Mouse (Mus musculus) stomach, postnatal 0 days (tissue): ENCODE measurements around the gene Rnf180.

ENCODE experiments used
- CTCF ChIP-seq: IDR thresholded peaks from 2 replicates; pipeline ENCODE4 v1.5.1; 2016; ENCODE audit warnings: antibody characterized with exemption, low read depth, mild to moderate bottlenecking, moderate library complexity
- EP300 ChIP-seq: optimal IDR thresholded peaks from 2 replicates; pipeline ENCODE3; 2016; ENCODE audit warnings: antibody characterized with exemption

DNA sequence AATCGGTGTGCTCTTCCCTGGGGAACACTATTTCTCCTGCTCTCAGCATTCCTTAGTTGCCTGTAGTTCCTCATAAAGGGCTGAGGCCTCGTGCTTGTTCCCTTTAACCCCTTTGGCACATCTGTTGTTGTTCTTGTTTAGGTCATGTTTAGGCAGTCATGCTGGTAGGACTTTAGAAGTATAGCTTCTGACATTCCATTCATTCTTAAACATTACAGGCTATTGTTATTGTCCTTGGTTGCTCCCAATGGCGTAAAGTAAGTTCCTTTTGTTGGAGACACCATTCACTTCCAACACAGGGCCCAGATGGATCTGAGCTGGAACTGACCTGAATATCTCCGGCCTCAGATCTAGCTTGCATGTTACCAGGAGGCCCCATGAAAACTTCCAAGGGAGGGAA, 67.5 kb downstream of the Rnf180 start:
- TF ChIP-seq CTCF (no peak), EP300 (no peak)
